ENCODE assay signal across 21 mouse cellular contexts in genomic region chr4:53862101-53862500, GRCm38 (mm10).
"Had no signal": no experiment of that assay in that cellular context is flagged by ENCODE, and none has a peak within 500 bp of the region (broad histone marks: within the 10 kb centered on the region; RNA-seq: fewer than 3 reads in every experiment).

No protein-coding gene starts in this region.

- H3K36me3 ChIP-seq: hindbrain, embryonic 10.5 days; hindbrain, embryonic 12.5 days; intestine, embryonic 15.5 days; limb, embryonic 10.5 days; liver, embryonic 13.5 days had no signal

- H3K4me1 ChIP-seq: heart, embryonic 12.5 days; hindbrain, embryonic 10.5 days; hindbrain, embryonic 12.5 days; intestine, embryonic 15.5 days; limb, embryonic 10.5 days; limb, embryonic 12.5 days; liver, embryonic 13.5 days had no signal

- H3K4me3 ChIP-seq: gastrocnemius, adult 2 months; heart, embryonic 12.5 days; hindbrain, embryonic 10.5 days; hindbrain, embryonic 12.5 days; intestine, embryonic 15.5 days; layer of hippocampus, adult 2 months; left cerebral cortex, adult 2 months; limb, embryonic 10.5 days; limb, embryonic 12.5 days; liver, embryonic 13.5 days had no signal

- H3K9me3 ChIP-seq: heart, embryonic 12.5 days; hindbrain, embryonic 10.5 days; hindbrain, embryonic 12.5 days; intestine, embryonic 15.5 days; limb, embryonic 10.5 days; limb, embryonic 12.5 days; liver, embryonic 13.5 days had no signal

- DNase-seq: gastrocnemius, adult 2 months; gastrocnemius, postnatal 10 days; gastrocnemius, postnatal 25 days; heart, postnatal 10 days; heart, postnatal 4 days; kidney, adult 18-20 months; kidney, adult 8-10 months; kidney, postnatal 10 days; kidney, postnatal 25 days; kidney, postnatal 4 days; liver; liver, embryonic 13.5 days had no signal

- H3K27me3 ChIP-seq: heart, embryonic 12.5 days; hindbrain, embryonic 12.5 days; intestine, embryonic 15.5 days; limb, embryonic 12.5 days; liver, embryonic 13.5 days had no signal

- H3K27ac ChIP-seq: gastrocnemius, adult 2 months; hindbrain, embryonic 10.5 days; hindbrain, embryonic 12.5 days; hindbrain, embryonic 14.5 days; intestine, embryonic 15.5 days; layer of hippocampus, adult 2 months; left cerebral cortex, adult 2 months; limb, embryonic 10.5 days; limb, embryonic 12.5 days; liver, embryonic 13.5 days had no signal
